Mouse (Mus musculus) granulocyte monocyte progenitor cell, adult 5-6 weeks (primary cell): ENCODE results near the gene Selenok. TPM values are rescaled to one million over a fixed set of nuclear protein-coding genes. Genes with fewer than 3 reads are reported as not detected.
A peak's percentile ranks its signal among the peaks of the same experiment; 100 is the strongest.

Experiments
- ATAC-seq: replicated peaks from 2 replicates; pipeline ENCODE4 v1.8.0; 2016; ENCODE audit warnings: mild to moderate bottlenecking, moderate TSS enrichment, inconsistent platforms; ENCODE audit not compliant: poor library complexity, severe bottlenecking
- total RNA-seq, 2 experiments: library from RNA; stranded (forward) in 1 of 2; stranded (reverse) in 1 of 2; fragments of 200-712, 200-1000 nt in 1 of 2; fragments of >200 nt in 1 of 2; fragmentation: Nextera tagmentation in 1 of 2; gene quantifications; 2 replicates each; pipeline ENCODE4 v1.2.3; 2014 to 2017

The Selenok gene
- total RNA-seq, 2 experiments from 2014 or later: 98.9 to 189 TPM

- ATAC-seq: peak; percentile 35
Measured at GRCm38 (mm10) chr14:30024387-30024786, 56.3 kb downstream of the Selenok start.

Other genes starting within 250 kb of the Selenok start
- not detected in 2 replicates for gene Cacna2d3, start 246.4 kb upstream of the Selenok start, total RNA-seq (2014; fragmentation: Nextera tagmentation)
- not detected in 2 replicates for gene Cacna2d3, start 246.4 kb upstream of the Selenok start, total RNA-seq (2017)
- 28.3 and 35.6 TPM in 2 replicates for gene Actr8, start 10.0 kb downstream of the Selenok start, total RNA-seq (2014; fragmentation: Nextera tagmentation)
- gene Actr8, start 10.0 kb downstream of the Selenok start, total RNA-seq (2017): 25.5 and 31.8 TPM in 2 replicates
- 4.0 and 13.5 TPM in 2 replicates for gene Il17rb, start 40.6 kb downstream of the Selenok start, total RNA-seq (2014; fragmentation: Nextera tagmentation)
- 5.2 and 7.2 TPM in 2 replicates for gene Il17rb, start 40.6 kb downstream of the Selenok start, total RNA-seq (2017)
- 95.5 and 110 TPM in 2 replicates for gene Chdh, start 40.7 kb downstream of the Selenok start, total RNA-seq (2014; fragmentation: Nextera tagmentation)
- 95.6 and 95.7 TPM in 2 replicates for gene Chdh, start 40.7 kb downstream of the Selenok start, total RNA-seq (2017)